Mouse (Mus musculus): ENCODE data around the gene Cers1. TPM values are rescaled to one million over a fixed set of nuclear protein-coding genes. Genes with fewer than 3 reads are reported as not detected.

Cers1 gene
- polyA plus RNA-seq (2012; rRNA removed) = 0.09 and 0.14 TPM in 2 replicates

DNA sequence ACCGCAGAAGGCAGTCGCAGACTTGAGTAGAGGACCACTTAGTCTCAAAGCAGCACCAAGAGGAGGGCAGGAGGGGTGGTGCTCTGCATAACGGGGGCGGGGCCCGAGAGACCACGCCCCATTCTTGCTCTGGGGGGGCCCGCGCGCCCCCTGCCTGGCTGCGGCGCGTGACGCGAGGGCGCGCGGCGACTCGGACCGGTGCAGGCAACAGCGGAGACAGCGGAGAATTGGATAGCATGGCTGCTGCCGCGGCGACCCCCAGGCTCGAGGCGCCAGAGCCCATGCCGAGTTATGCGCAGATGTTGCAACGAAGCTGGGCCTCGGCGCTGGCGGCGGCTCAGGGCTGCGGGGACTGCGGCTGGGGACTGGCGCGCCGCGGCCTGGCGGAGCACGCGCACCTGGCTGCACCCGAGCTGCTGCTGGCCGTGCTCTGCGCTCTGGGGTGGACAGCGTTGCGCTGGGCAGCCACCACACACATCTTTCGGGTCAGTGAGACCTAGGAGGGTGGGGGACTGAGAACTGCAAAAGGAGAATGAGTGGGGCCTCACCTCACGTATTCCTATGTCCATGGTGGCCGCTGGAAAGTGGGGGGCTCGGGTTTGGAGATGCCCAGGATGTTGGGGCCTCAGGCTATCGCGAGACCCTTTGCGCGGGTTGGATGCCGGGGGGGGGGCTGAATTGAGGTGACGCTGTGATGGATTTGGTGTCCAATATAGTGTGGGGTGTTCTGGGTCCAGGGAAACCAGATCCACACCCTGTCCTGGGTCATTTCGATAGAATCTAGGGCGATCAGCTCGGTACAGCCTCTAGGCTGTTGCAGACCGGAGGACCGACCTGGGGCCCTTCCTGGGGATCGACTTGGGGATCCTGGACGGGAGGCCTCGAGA lies at the start of gene Cers1:
Gene Cers1, plus strand, starts transcription at position 152 of the 887 bp plus-strand sequence.

GRCm38 (mm10) chr8:70282603-70283135 lies 32.9 kb upstream of the Cers1 start, which contains the start of gene Homer3:
TSS of gene Homer3 (plus strand) at chr8:70282827.

GRCm38 (mm10) chr8:70302358-70302890 lies 13.2 kb upstream of the Cers1 start, which contains the start of the genes Ddx49 and Cope:
TSS of gene Ddx49 (minus strand) at chr8:70302489.
TSS of gene Cope (plus strand) at chr8:70302518.

GRCm38 (mm10) chr8:70329124-70329834 lies 13.7 kb downstream of the Cers1 start, which contains the start of gene Gdf1:
TSS of gene Gdf1 (plus strand) at chr8:70329817.

GRCm38 (mm10) chr8:70353194-70353817 lies 37.7 kb downstream of the Cers1 start, which contains the start of gene Upf1:
TSS of gene Upf1 (minus strand) at chr8:70353278.

DNA sequence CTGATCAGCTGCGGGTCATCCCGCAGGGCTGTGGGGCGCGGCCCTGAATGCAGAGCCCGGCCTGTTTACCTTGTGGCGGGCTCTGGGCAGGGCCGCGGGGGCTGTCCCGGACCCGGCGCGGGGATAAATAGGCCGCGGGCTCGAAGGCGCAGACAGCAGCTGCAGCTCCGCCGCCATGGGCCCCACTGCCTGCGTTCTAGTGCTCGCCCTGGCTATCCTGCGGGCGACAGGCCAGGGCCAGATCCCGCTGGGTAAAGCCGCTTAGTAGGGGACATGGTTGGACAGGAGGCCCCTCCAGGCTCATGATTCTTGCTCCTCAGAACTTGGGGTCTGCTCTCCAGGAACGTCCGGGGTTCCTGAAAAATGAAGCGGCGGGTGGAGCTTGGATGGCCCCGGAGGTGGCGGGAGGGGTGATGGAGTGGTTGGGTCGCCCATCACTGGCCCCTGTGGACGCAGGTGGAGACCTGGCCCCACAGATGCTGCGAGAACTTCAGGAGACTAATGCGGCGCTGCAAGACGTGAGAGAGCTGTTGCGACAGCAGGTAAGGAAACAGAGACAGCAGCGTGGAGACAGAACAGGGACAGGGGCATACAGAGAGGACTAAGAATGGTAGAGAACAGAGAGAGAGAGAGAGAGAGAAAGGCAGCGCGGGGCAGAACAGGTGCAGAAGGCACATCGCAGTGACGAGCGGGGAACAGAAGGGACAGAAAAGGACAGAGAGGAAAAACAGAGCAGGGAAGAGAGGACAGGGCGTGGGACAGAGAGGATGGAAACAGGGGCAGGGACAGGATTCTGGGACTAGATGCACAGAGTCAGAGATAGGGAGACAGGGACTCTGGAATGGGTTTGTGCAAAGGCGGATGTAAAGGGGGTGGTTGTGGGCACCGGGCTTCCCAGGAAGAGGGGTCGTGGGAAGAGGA lies 58.1 kb downstream of the Cers1 start, which contains the start of gene Comp:
Gene Comp, plus strand, starts transcription at position 162 of the 921 bp plus-strand sequence.

Other genes with a start within 250 kb of the Cers1 start
- 1.1 and 1.2 TPM in 2 replicates for gene Tm6sf2, start 242.9 kb upstream of the Cers1 start, polyA plus RNA-seq (2012; rRNA removed)
- 0.05 TPM in 2 replicates for gene Hapln4, start 232.3 kb upstream of the Cers1 start, polyA plus RNA-seq (2012; rRNA removed)
- 0.02 TPM in 1 of 2 replicates, not detected in the other for gene Ncan, start 194.9 kb upstream of the Cers1 start, polyA plus RNA-seq (2012; rRNA removed)
- 11.3 and 12.4 TPM in 2 replicates for gene Nr2c2ap, start 184.4 kb upstream of the Cers1 start, polyA plus RNA-seq (2012; rRNA removed)
- 4.6 and 5.4 TPM in 2 replicates for gene Rfxank, start 176.6 kb upstream of the Cers1 start, polyA plus RNA-seq (2012; rRNA removed)
- 23.9 and 27.1 TPM in 2 replicates for gene Borcs8, start 176.3 kb upstream of the Cers1 start, polyA plus RNA-seq (2012; rRNA removed)
- gene Mef2b, start 176.1 kb upstream of the Cers1 start, polyA plus RNA-seq (2012; rRNA removed) = 0.01 and 0.07 TPM in 2 replicates
- gene Tmem161a, start 143.4 kb upstream of the Cers1 start, polyA plus RNA-seq (2012; rRNA removed) = 29.4 and 31.9 TPM in 2 replicates
- gene Slc25a42, start 103.5 kb upstream of the Cers1 start, polyA plus RNA-seq (2012; rRNA removed) = 12.0 and 13.6 TPM in 2 replicates
- 16.4 and 16.8 TPM in 2 replicates for gene Sugp2, start 81.5 kb upstream of the Cers1 start, polyA plus RNA-seq (2012; rRNA removed)
- gene Armc6, start 81.3 kb upstream of the Cers1 start, polyA plus RNA-seq (2012; rRNA removed) = 11.0 and 13.4 TPM in 2 replicates
- 5.7 and 6.2 TPM in 2 replicates for gene Homer3, start 32.9 kb upstream of the Cers1 start, polyA plus RNA-seq (2012; rRNA removed)
- gene Ddx49, start 13.3 kb upstream of the Cers1 start, polyA plus RNA-seq (2012; rRNA removed) = 20.7 and 21.4 TPM in 2 replicates
- gene Cope, start 13.3 kb upstream of the Cers1 start, polyA plus RNA-seq (2012; rRNA removed) = 126 and 139 TPM in 2 replicates
- 0.02 and 0.09 TPM in 2 replicates for gene Gdf1, start 14.0 kb downstream of the Cers1 start, polyA plus RNA-seq (2012; rRNA removed)
- gene Upf1, start 37.5 kb downstream of the Cers1 start, polyA plus RNA-seq (2012; rRNA removed) = 10.6 and 15.5 TPM in 2 replicates
- 0.36 and 0.40 TPM in 2 replicates for gene Comp, start 57.8 kb downstream of the Cers1 start, polyA plus RNA-seq (2012; rRNA removed)
- 3.4 and 4.1 TPM in 2 replicates for gene Crtc1, start 123.8 kb downstream of the Cers1 start, polyA plus RNA-seq (2012; rRNA removed)
- 5.5 and 6.0 TPM in 2 replicates for gene Klhl26, start 161.2 kb downstream of the Cers1 start, polyA plus RNA-seq (2012; rRNA removed)
- gene Tmem59l, start 171.6 kb downstream of the Cers1 start, polyA plus RNA-seq (2012; rRNA removed) = 0.01 and 0.07 TPM in 2 replicates
- gene Crlf1, start 177.4 kb downstream of the Cers1 start, polyA plus RNA-seq (2012; rRNA removed) = 1.6 and 2.2 TPM in 2 replicates
- gene Rex1bd, start 191.0 kb downstream of the Cers1 start, polyA plus RNA-seq (2012; rRNA removed) = 51.3 and 56.0 TPM in 2 replicates
- 769 and 923 TPM in 2 replicates for gene Uba52, start 195.0 kb downstream of the Cers1 start, polyA plus RNA-seq (2012; rRNA removed)
- gene Fkbp8, start 211.9 kb downstream of the Cers1 start, polyA plus RNA-seq (2012; rRNA removed) = 133 and 144 TPM in 2 replicates
- 24.3 and 30.5 TPM in 2 replicates for gene Kxd1, start 212.2 kb downstream of the Cers1 start, polyA plus RNA-seq (2012; rRNA removed)
- 8.4 and 8.6 TPM in 2 replicates for gene Ell, start 223.7 kb downstream of the Cers1 start, polyA plus RNA-seq (2012; rRNA removed)